Mouse (Mus musculus): ENCODE results near the gene Arhgef28. TPM values are rescaled to one million over a fixed set of nuclear protein-coding genes. Genes with fewer than 3 reads are reported as not detected.
A peak's percentile ranks its signal among the peaks of the same experiment; 100 is the strongest.

Gene Arhgef28
- total and polyA plus RNA-seq, 2 experiments from 2014 or later: 33.9 to 38.7 TPM

- no peak overlapping the region for H3K4me2 ChIP-seq (ENCODE audit: low read depth)
- H3K4me1 ChIP-seq (ENCODE audit: insufficient read depth): no peaks in the 10 kb centered on the region
- ATAC-seq (no peak), DNase-seq (no peak)
- H3K9ac ChIP-seq: no peak overlapping the region
- H3K4me3 ChIP-seq (ENCODE audit: low read depth, low read length): no peak overlapping the region
- H3K9me3 ChIP-seq (ENCODE audit: low read length): no peaks in the 10 kb centered on the region
- no peak for TF ChIP-seq CTCF (IDR thresholded peaks at IDR 0.05; ENCODE audit: low read depth)
- H3K27me3 ChIP-seq (ENCODE audit: insufficient read depth, low read length): no peaks in the 10 kb centered on the region
- no peaks in the 10 kb centered on the region for H3K36me3 ChIP-seq (ENCODE audit: insufficient read depth)
- no peak overlapping the region for H3K27ac ChIP-seq (ENCODE audit: low read depth, low read length)
- 67% methylated on average over 6 of the region's 6 CpGs for WGBS
Measured at GRCm38 (mm10) chr13:97974532-97975194, 231.6 kb downstream of the Arhgef28 start.

- Histone ChIP-seq H3K36me3 (ENCODE audit: insufficient read depth) (no peaks in the 10 kb centered on the region), H3K27me3 (ENCODE audit: insufficient read depth, low read length) (no peaks in the 10 kb centered on the region), H3K27ac (ENCODE audit: low read depth, low read length) (no peak overlapping the region), H3K4me1 (ENCODE audit: insufficient read depth) (no peaks in the 10 kb centered on the region), H3K9me3 (ENCODE audit: low read length) (no peaks in the 10 kb centered on the region), H3K4me3 (ENCODE audit: low read depth, low read length) (no peak overlapping the region), H3K4me2 (ENCODE audit: low read depth) (no peak overlapping the region), H3K9ac (no peak overlapping the region)
- DNase-seq (no peak), ATAC-seq (no peak)
- no peak for TF ChIP-seq CTCF (IDR thresholded peaks at IDR 0.05; ENCODE audit: low read depth)
- 80% methylated on average over 4 of the region's 4 CpGs for WGBS
Measured at GRCm38 (mm10) chr13:97973915-97974314, 232.3 kb downstream of the Arhgef28 start.

- H3K9ac ChIP-seq: no peak overlapping the region
- no peaks in the 10 kb centered on the region for H3K36me3 ChIP-seq (ENCODE audit: insufficient read depth)
- H3K27me3 ChIP-seq (ENCODE audit: insufficient read depth, low read length): no peaks in the 10 kb centered on the region
- no peaks in the 10 kb centered on the region for H3K9me3 ChIP-seq (ENCODE audit: low read length)
- no peak overlapping the region for H3K4me2 ChIP-seq (ENCODE audit: low read depth)
- no peak overlapping the region for H3K4me3 ChIP-seq (ENCODE audit: low read depth, low read length)
- 54% methylated on average over 5 of the region's 5 CpGs for WGBS
- H3K4me1 ChIP-seq (ENCODE audit: insufficient read depth): no peaks in the 10 kb centered on the region
- ATAC-seq (no peak), DNase-seq (no peak)
- H3K27ac ChIP-seq (ENCODE audit: low read depth, low read length): no peak overlapping the region
- no peak for TF ChIP-seq CTCF (IDR thresholded peaks at IDR 0.05; ENCODE audit: low read depth)
Measured at GRCm38 (mm10) chr13:97966077-97966476, 240.2 kb downstream of the Arhgef28 start.

- Histone ChIP-seq H3K4me3 (ENCODE audit: low read depth, low read length) (no peak overlapping the region), H3K27ac (ENCODE audit: low read depth, low read length) (no peak overlapping the region), H3K9me3 (ENCODE audit: low read length) (no peaks in the 10 kb centered on the region), H3K9ac (no peak overlapping the region), H3K27me3 (ENCODE audit: insufficient read depth, low read length) (no peaks in the 10 kb centered on the region), H3K4me1 (ENCODE audit: insufficient read depth) (peaks cover under 1% of the 10 kb centered on the region), H3K4me2 (ENCODE audit: low read depth) (no peak overlapping the region), H3K36me3 (ENCODE audit: insufficient read depth) (no peaks in the 10 kb centered on the region)
- no peak for DNase-seq
- no peak for ATAC-seq
- 60% methylated on average over 9 of the region's 9 CpGs for WGBS
- TF ChIP-seq CTCF (IDR thresholded peaks at IDR 0.05; ENCODE audit: low read depth): no peak
Measured at GRCm38 (mm10) chr13:97964892-97965424, 241.3 kb downstream of the Arhgef28 start.

- Histone ChIP-seq H3K27me3 (ENCODE audit: insufficient read depth, low read length) (no peaks in the 10 kb centered on the region), H3K36me3 (ENCODE audit: insufficient read depth) (no peaks in the 10 kb centered on the region), H3K4me3 (ENCODE audit: low read depth, low read length) (no peak overlapping the region), H3K9ac (no peak overlapping the region), H3K9me3 (ENCODE audit: low read length) (no peaks in the 10 kb centered on the region), H3K4me1 (ENCODE audit: insufficient read depth) (peaks cover 14% of the 10 kb centered on the region), H3K27ac (ENCODE audit: low read depth, low read length) (peak overlapping the region; percentile 85), H3K4me2 (ENCODE audit: low read depth) (no peak overlapping the region; the same call in 1 of the 2 replicates)
- peak; percentile 76 for ATAC-seq
- no peak for TF ChIP-seq CTCF (IDR thresholded peaks at IDR 0.05; ENCODE audit: low read depth)
- WGBS: 31% methylated on average over 4 of the region's 4 CpGs
- DNase-seq: peak; percentile 52
Measured at GRCm38 (mm10) chr13:97960142-97960541, 246.1 kb downstream of the Arhgef28 start.

GRCm38 (mm10) chr13:97959394-97959888 lies 246.8 kb downstream of the Arhgef28 start:
- H3K4me3 ChIP-seq (ENCODE audit: low read depth, low read length): no peak overlapping the region
- H3K9me3 ChIP-seq (ENCODE audit: low read length): no peaks in the 10 kb centered on the region
- H3K27ac ChIP-seq (ENCODE audit: low read depth, low read length): peak overlapping the region; percentile 85
- 6% methylated on average over 7 of the region's 7 CpGs for WGBS
- H3K9ac ChIP-seq: peak overlapping the region; percentile 36
- ATAC-seq (peak; percentile 77), DNase-seq (peak; percentile 73)
- H3K4me1 ChIP-seq (ENCODE audit: insufficient read depth): peaks cover 14% of the 10 kb centered on the region
- H3K4me2 ChIP-seq (ENCODE audit: low read depth): peak overlapping the region; percentile 27
- H3K36me3 ChIP-seq (ENCODE audit: insufficient read depth): no peaks in the 10 kb centered on the region
- TF ChIP-seq CTCF (IDR thresholded peaks at IDR 0.05; ENCODE audit: low read depth): no peak
- no peaks in the 10 kb centered on the region for H3K27me3 ChIP-seq (ENCODE audit: insufficient read depth, low read length)

DNA sequence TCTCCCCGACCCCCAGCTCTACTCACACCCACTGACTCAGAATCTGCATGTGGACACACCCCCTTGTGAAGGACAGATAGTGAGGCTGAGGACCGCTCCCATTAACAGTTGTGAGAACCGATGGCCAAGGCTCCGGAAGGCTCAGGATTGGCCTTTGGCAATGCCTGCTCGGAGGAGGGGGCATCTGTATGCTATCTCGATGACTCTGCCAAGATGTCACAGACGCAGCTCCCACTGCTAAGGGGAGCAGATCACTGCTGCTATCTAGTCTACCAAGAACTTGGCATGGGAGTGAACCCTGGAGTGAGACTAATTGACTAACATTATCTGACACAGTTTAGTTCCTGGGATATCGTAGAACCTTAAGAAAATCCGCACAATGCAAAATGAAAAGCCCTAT lies 250.5 kb downstream of the Arhgef28 start:
- Histone ChIP-seq H3K27ac (ENCODE audit: low read depth, low read length) (no peak overlapping the region; the same call in 1 of the 2 replicates), H3K9ac (no peak overlapping the region), H3K36me3 (ENCODE audit: insufficient read depth) (peaks cover 3% of the 10 kb centered on the region; the same call in 1 of the 2 replicates), H3K4me1 (ENCODE audit: insufficient read depth) (peaks cover 14% of the 10 kb centered on the region), H3K4me3 (ENCODE audit: low read depth, low read length) (no peak overlapping the region), H3K9me3 (ENCODE audit: low read length) (no peaks in the 10 kb centered on the region), H3K27me3 (ENCODE audit: insufficient read depth, low read length) (no peaks in the 10 kb centered on the region), H3K4me2 (ENCODE audit: low read depth) (no peak overlapping the region)
- DNase-seq (no peak), ATAC-seq (no peak)
- WGBS: 54% methylated on average over 9 of the region's 9 CpGs
- no peak for TF ChIP-seq CTCF (IDR thresholded peaks at IDR 0.05; ENCODE audit: low read depth)

Measured in forebrain, postnatal 0 days (tissue).